In genomic region chr5:123294653-123295052, GRCm38 (mm10) we compare ENCODE assay signal across 13 mouse cellular contexts.
"Had no signal": no experiment of that assay in that cellular context is flagged by ENCODE, and none has a peak within 500 bp of the region (broad histone marks: within the 10 kb centered on the region; RNA-seq: fewer than 3 reads in every experiment).

No protein-coding gene starts in this region.

- H3K9me3 ChIP-seq: limb, embryonic 10.5 days; liver, embryonic 15.5 days; midbrain, embryonic 13.5 days had no signal

- H3K4me3 ChIP-seq: left cerebral cortex, adult 2 months; limb, embryonic 10.5 days; liver, embryonic 15.5 days; midbrain, embryonic 13.5 days had no signal

- H3K4me2 ChIP-seq: liver, embryonic 11.5 days; liver, embryonic 15.5 days; midbrain, embryonic 13.5 days had no signal

- ATAC-seq: lung, postnatal 0 days; midbrain, embryonic 13.5 days had no signal

- DNase-seq: kidney, postnatal 14 days; lung, adult 2 months; lung, postnatal 36 days; retina, postnatal 1 day; right cerebral cortex, postnatal 4 days; spleen, adult 18-20 months; thymus, postnatal 36 days had no signal

- H3K36me3 ChIP-seq: limb, embryonic 10.5 days; liver, embryonic 15.5 days; midbrain, embryonic 13.5 days had no signal

- H3K27ac ChIP-seq: left cerebral cortex, adult 2 months; limb, embryonic 10.5 days; liver, embryonic 15.5 days; midbrain, embryonic 13.5 days had no signal

- H3K27me3 ChIP-seq: midbrain, embryonic 13.5 days had no signal

- H3K4me1 ChIP-seq: liver, embryonic 15.5 days had no signal

- H3K9ac ChIP-seq: liver, embryonic 15.5 days; midbrain, embryonic 13.5 days had no signal
